In genomic region chr13:54282861-54283206, GRCm38 (mm10) we compare ENCODE assay signal across 8 mouse cellular contexts.
DNase-seq lines count a peak whose midpoint lies in the region; ATAC-seq lines count a peak whose summit lies in the region.

No protein-coding gene starts in this region.

- peaks cover 5% of the 10 kb centered on the region; the same call in 1 of the 2 replicates for H3K4me1 ChIP-seq in heart, embryonic 16.5 days (ENCODE audit: control insufficient read depth, insufficient read depth, low read length)
- H3K4me1 ChIP-seq in limb, embryonic 11.5 days (ENCODE audit: control insufficient read depth, insufficient read depth, low read length): 0 out of 2 replicates have a peak, but pooled peaks cover 3% of the 10 kb centered on the region
- peaks cover 3% of the 10 kb centered on the region; the same call in 1 of the 2 replicates for H3K4me1 ChIP-seq in neural tube, embryonic 14.5 days (ENCODE audit: control insufficient read depth, insufficient read depth, low read length)

- peaks cover 3% of the 10 kb centered on the region; the same call in 1 of the 2 replicates for H3K9me3 ChIP-seq in heart, embryonic 16.5 days (replicated peaks; ENCODE audit: control insufficient read depth, low read length)
- no peaks in the 10 kb centered on the region for H3K9me3 ChIP-seq in limb, embryonic 11.5 days (ENCODE audit: control insufficient read depth, low read length)
- H3K9me3 ChIP-seq in neural tube, embryonic 14.5 days (ENCODE audit: control insufficient read depth, low read length): no peaks in the 10 kb centered on the region

- peaks cover 10% of the 10 kb centered on the region for H3K27me3 ChIP-seq in heart, embryonic 16.5 days (ENCODE audit: control insufficient read depth, insufficient read depth, low read length)
- 0 out of 2 replicates have a peak, but pooled peaks cover 3% of the 10 kb centered on the region for H3K27me3 ChIP-seq in limb, embryonic 11.5 days (ENCODE audit: control insufficient read depth, insufficient read depth, low read length)
- no peaks in the 10 kb centered on the region for H3K27me3 ChIP-seq in neural tube, embryonic 14.5 days (ENCODE audit: control insufficient read depth, insufficient read depth, low read length)

- 7% methylated on average over 10 of the region's 10 CpGs for WGBS in heart, embryonic 16.5 days
- WGBS in limb, embryonic 11.5 days: 6% methylated on average over 10 of the region's 10 CpGs
- 1% methylated on average over 10 of the region's 10 CpGs for WGBS in neural tube, embryonic 14.5 days

- H3K4me3 ChIP-seq in heart, embryonic 16.5 days (ENCODE audit: low read length): peak overlapping the region; percentile 2; the same call in 1 of the 2 replicates
- H3K4me3 ChIP-seq in limb, embryonic 11.5 days (ENCODE audit: low read depth, low read length): peak overlapping the region; percentile 16
- H3K4me3 ChIP-seq in neural tube, embryonic 14.5 days (ENCODE audit: low read depth, low read length): no peak overlapping the region

- intact Hi-C loops in gastrocnemius, postnatal 14 days (cut with DNase I; ENCODE audit: low total_unique reads): no loop called here

- no peak for ATAC-seq in heart, embryonic 16.5 days (replicated peaks; ENCODE audit: extremely low read depth, insufficient read depth, low FRiP score)
- no peak for ATAC-seq in limb, embryonic 11.5 days (ENCODE audit: insufficient number of reproducible peaks, low FRiP score, low TSS enrichment, low read depth)
- peak; percentile 67 for ATAC-seq in neural tube, embryonic 14.5 days (ENCODE audit: low read depth)

- H3K36me3 ChIP-seq in heart, embryonic 16.5 days (ENCODE audit: control insufficient read depth, insufficient read depth): no peaks in the 10 kb centered on the region
- no peaks in the 10 kb centered on the region for H3K36me3 ChIP-seq in limb, embryonic 11.5 days (ENCODE audit: control insufficient read depth, insufficient read depth, low read length)
- no peaks in the 10 kb centered on the region for H3K36me3 ChIP-seq in neural tube, embryonic 14.5 days (ENCODE audit: control insufficient read depth, insufficient read depth, low read length)

- peak overlapping the region; percentile 59 for H3K4me2 ChIP-seq in heart, embryonic 16.5 days (ENCODE audit: low read depth, low read length)
- H3K4me2 ChIP-seq in limb, embryonic 11.5 days (ENCODE audit: low read depth, severe bottlenecking): peak overlapping the region; percentile 41
- H3K4me2 ChIP-seq in neural tube, embryonic 14.5 days (ENCODE audit: low read depth, low read length): peak overlapping the region; percentile 33

- H3K27ac ChIP-seq in heart, embryonic 16.5 days (ENCODE audit: low read length): no peak overlapping the region
- H3K27ac ChIP-seq in limb, embryonic 11.5 days (replicated peaks; ENCODE audit: low read depth, low read length): no peak overlapping the region
- no peak overlapping the region for H3K27ac ChIP-seq in neural tube, embryonic 14.5 days (ENCODE audit: low read depth, low read length)

- DNase-seq in adrenal gland, postnatal 14 days: peak; percentile 16
- DNase-seq in adrenal gland, postnatal 10 days: no peak
- peak; percentile 36 for DNase-seq in ZHBTc4 (ENCODE audit: low read depth, low spot score)
- no peak for DNase-seq in limb, embryonic 11.5 days (ENCODE audit: low spot score)
- DNase-seq in T-cell, adult 2 months (ENCODE audit: low spot score): no peak
- DNase-seq in gastrocnemius, postnatal 14 days: no peak

- no peak overlapping the region for H3K9ac ChIP-seq in heart, embryonic 16.5 days (ENCODE audit: low read length)
- H3K9ac ChIP-seq in limb, embryonic 11.5 days (ENCODE audit: low read length): no peak overlapping the region
- no peak overlapping the region for H3K9ac ChIP-seq in neural tube, embryonic 14.5 days (replicated peaks; ENCODE audit: low read depth, low read length)

Comparison
In these comparisons a context has a peak if more than half of its experiments do, and no peak if none do; other contexts are left out.
1. DNase-seq: peak in adrenal gland, postnatal 14 days (single experiment) and ZHBTc4 (single experiment); none in adrenal gland, postnatal 10 days (single experiment), limb, embryonic 11.5 days (single experiment), T-cell, adult 2 months (single experiment) and gastrocnemius, postnatal 14 days (single experiment).
2. Peak in every context shown above with its lines, with median percentiles within 50 percentile points of each other: H3K4me2 ChIP-seq.